Mouse (Mus musculus) olfactory bulb, adult 2 months (tissue): ENCODE data around the gene Tm9sf2.

Experiments used
- CTCF ChIP-seq: fragments of 200-500 bp; IDR thresholded peaks from 2 replicates; pipeline ENCODE4 v1.5.1; 2012; ENCODE audit warnings: low read depth, mild to moderate bottlenecking, low read length, moderate library complexity; ENCODE audit not compliant: insufficient read depth
- POLR2A ChIP-seq: fragments of 200-500 bp; IDR thresholded peaks from 2 replicates; pipeline ENCODE4 v1.6.1; 2012; ENCODE audit warnings: mild to moderate bottlenecking, low read depth, low read length, moderate library complexity; ENCODE audit not compliant: insufficient read depth

DNA sequence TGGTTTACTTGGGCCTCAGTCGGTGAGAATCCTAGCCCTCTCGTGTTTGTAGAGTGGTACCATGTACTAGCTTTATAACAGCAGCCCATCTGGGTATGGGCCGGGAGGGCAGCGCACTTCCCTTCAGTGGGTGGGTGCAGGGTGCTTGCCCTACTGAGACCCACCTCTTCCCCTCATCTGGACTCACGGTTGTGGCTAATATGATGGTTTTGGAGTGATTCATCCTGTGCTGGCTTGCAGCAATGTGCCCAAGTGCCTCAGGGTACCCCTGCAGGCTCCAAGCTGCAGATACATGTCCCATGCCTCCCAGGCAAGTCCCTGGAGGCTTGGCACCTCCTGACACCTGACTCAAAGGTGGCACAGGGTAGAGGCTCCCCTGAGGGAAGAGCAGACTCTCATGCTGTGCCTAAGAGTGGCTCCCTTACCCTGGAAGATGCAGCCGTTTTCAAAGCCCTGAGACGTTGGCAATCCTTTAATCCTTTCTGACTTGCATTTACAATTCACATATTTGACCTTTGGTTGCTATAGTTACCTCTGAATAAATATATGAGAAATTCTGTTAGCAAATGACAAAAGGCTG is 63.5 kb downstream of the Tm9sf2 start:
- TF ChIP-seq CTCF (no peak), POLR2A (no peak)
